Mouse (Mus musculus): ENCODE results near the gene Snrpd3.

DNA sequence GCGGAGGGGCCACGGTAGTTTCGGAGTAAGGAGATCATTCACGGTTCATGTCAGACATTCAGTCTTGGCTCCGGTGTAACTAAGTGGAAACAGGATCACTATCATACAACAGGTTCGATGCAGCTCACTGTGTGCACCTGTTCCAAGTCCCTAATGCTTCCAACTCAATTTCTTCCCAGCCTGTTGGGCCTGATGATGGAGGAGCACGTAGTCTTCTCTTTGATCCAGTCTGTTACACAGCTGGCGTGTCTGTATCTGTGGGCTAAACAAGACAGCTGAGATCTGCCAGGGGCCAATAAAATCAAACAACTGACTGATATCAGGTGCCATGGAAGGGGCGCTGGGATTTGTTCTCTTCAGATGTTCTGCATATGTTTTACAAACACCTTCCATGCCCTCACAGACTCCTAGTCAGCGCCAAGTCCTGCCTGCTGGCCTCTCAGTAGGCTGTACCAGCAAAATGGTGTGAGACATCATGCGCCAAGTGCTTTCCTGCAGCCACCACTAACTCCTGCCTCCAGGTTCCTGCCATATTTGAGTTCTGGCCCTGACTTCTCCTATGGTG lies 34.4 kb upstream of the Snrpd3 start:
- TF ChIP-seq EP300 (IDR thresholded peaks at IDR 0.05; ENCODE audit: low read depth) (no peak), CTCF (IDR thresholded peaks at IDR 0.05; ENCODE audit: low read depth) (no peak)

All from liver, postnatal 0 days (tissue).